ENCODE assay signal across 21 mouse cellular contexts in genomic region chr2:61539378-61539777, GRCm38 (mm10). TPM values are rescaled to one million over a fixed set of nuclear protein-coding genes. Genes with fewer than 3 reads are reported as not detected.
DNase-seq lines count a peak whose midpoint lies in the region; ATAC-seq lines count a peak whose summit lies in the region.
"Had no signal": no experiment of that assay in that cellular context is flagged by ENCODE, and none has a peak within 500 bp of the region (broad histone marks: within the 10 kb centered on the region; RNA-seq: fewer than 3 reads in every experiment).

No protein-coding gene starts in this region.

- H3K4me1 ChIP-seq in embryonic facial prominence, embryonic 14.5 days (ENCODE audit: control insufficient read depth, insufficient read depth, low read length): no peaks in the 10 kb centered on the region
- H3K4me1 ChIP-seq in embryonic facial prominence, embryonic 10.5 days: peaks cover 3% of the 10 kb centered on the region; the same call in 1 of the 2 replicates
- H3K4me1 ChIP-seq in midbrain, embryonic 10.5 days: peaks cover 6% of the 10 kb centered on the region; the same call in 1 of the 2 replicates
- H3K4me1 ChIP-seq in midbrain, embryonic 16.5 days (ENCODE audit: control insufficient read depth, insufficient read depth, low read length): no peaks in the 10 kb centered on the region
- no peaks in the 10 kb centered on the region; the same call in 1 of the 2 replicates for H3K4me1 ChIP-seq in forebrain, embryonic 16.5 days (replicated peaks; ENCODE audit: control insufficient read depth, insufficient read depth, low read length)
- H3K4me1 ChIP-seq in midbrain, embryonic 15.5 days: no peaks in the 10 kb centered on the region
- H3K4me1 ChIP-seq: heart, embryonic 10.5 days; limb, embryonic 15.5 days had no signal

- no peak overlapping the region for H3K4me3 ChIP-seq in embryonic facial prominence, embryonic 14.5 days (ENCODE audit: low read depth, low read length)
- H3K4me3 ChIP-seq in embryonic facial prominence, embryonic 10.5 days: no peak overlapping the region
- no peak overlapping the region for H3K4me3 ChIP-seq in midbrain, embryonic 10.5 days
- H3K4me3 ChIP-seq in midbrain, embryonic 16.5 days (ENCODE audit: low read depth, low read length): no peak overlapping the region
- no peak overlapping the region for H3K4me3 ChIP-seq in forebrain, embryonic 16.5 days (replicated peaks; ENCODE audit: low read length)
- H3K4me3 ChIP-seq in midbrain, embryonic 15.5 days: no peak overlapping the region
- H3K4me3 ChIP-seq: heart, embryonic 10.5 days; layer of hippocampus, adult 2 months; limb, embryonic 15.5 days had no signal

- WGBS in embryonic facial prominence, embryonic 14.5 days: 11% methylated on average over 2 of the region's 2 CpGs
- 27% methylated on average over 2 of the region's 2 CpGs for WGBS in embryonic facial prominence, embryonic 10.5 days
- 41% methylated on average over 2 of the region's 2 CpGs for WGBS in midbrain, embryonic 10.5 days
- WGBS in midbrain, embryonic 16.5 days: 5% methylated on average over 2 of the region's 2 CpGs
- 7% methylated on average over 2 of the region's 2 CpGs for WGBS in forebrain, embryonic 16.5 days
- 4% methylated on average over 2 of the region's 2 CpGs for WGBS in midbrain, embryonic 15.5 days

- intact Hi-C loops in left cerebral cortex, postnatal 25 days (cut with DNase I): no loop called here

- no peak for ATAC-seq in embryonic facial prominence, embryonic 14.5 days (ENCODE audit: low read depth)
- ATAC-seq in midbrain, embryonic 16.5 days: no peak
- peak; percentile 85 for ATAC-seq in forebrain, embryonic 16.5 days
- 0 out of 2 replicates have a peak, but pooled peaks have one; percentile 30 for ATAC-seq in midbrain, embryonic 15.5 days (replicated peaks)
- ATAC-seq: intestine, postnatal 0 days had no signal

- no peaks in the 10 kb centered on the region for H3K9me3 ChIP-seq in embryonic facial prominence, embryonic 14.5 days (ENCODE audit: control insufficient read depth, low read length)
- H3K9me3 ChIP-seq in embryonic facial prominence, embryonic 10.5 days: no peaks in the 10 kb centered on the region
- no peaks in the 10 kb centered on the region for H3K9me3 ChIP-seq in midbrain, embryonic 10.5 days (replicated peaks)
- H3K9me3 ChIP-seq in midbrain, embryonic 16.5 days (replicated peaks; ENCODE audit: control insufficient read depth, low read length, poor library complexity, severe bottlenecking): no peaks in the 10 kb centered on the region
- H3K9me3 ChIP-seq in forebrain, embryonic 16.5 days (ENCODE audit: control insufficient read depth, low read length): no peaks in the 10 kb centered on the region
- no peaks in the 10 kb centered on the region for H3K9me3 ChIP-seq in midbrain, embryonic 15.5 days
- H3K9me3 ChIP-seq: heart, embryonic 10.5 days; limb, embryonic 15.5 days had no signal

- no peak overlapping the region for H3K4me2 ChIP-seq in embryonic facial prominence, embryonic 14.5 days (ENCODE audit: low read depth, low read length)
- H3K4me2 ChIP-seq in midbrain, embryonic 16.5 days (ENCODE audit: low read length): no peak overlapping the region
- H3K4me2 ChIP-seq in forebrain, embryonic 16.5 days (ENCODE audit: low read length): no peak overlapping the region
- H3K4me2 ChIP-seq in midbrain, embryonic 15.5 days: no peak overlapping the region
- H3K4me2 ChIP-seq: limb, embryonic 15.5 days; lung, embryonic 14.5 days had no signal

- no peaks in the 10 kb centered on the region for H3K36me3 ChIP-seq in embryonic facial prominence, embryonic 14.5 days (ENCODE audit: control insufficient read depth, insufficient read depth, low read length)
- no peaks in the 10 kb centered on the region for H3K36me3 ChIP-seq in embryonic facial prominence, embryonic 10.5 days (replicated peaks)
- no peaks in the 10 kb centered on the region for H3K36me3 ChIP-seq in midbrain, embryonic 10.5 days
- no peaks in the 10 kb centered on the region for H3K36me3 ChIP-seq in midbrain, embryonic 16.5 days (ENCODE audit: control insufficient read depth, insufficient read depth, low read length)
- no peaks in the 10 kb centered on the region for H3K36me3 ChIP-seq in forebrain, embryonic 16.5 days (ENCODE audit: control insufficient read depth, insufficient read depth)
- no peaks in the 10 kb centered on the region for H3K36me3 ChIP-seq in midbrain, embryonic 15.5 days (replicated peaks)
- H3K36me3 ChIP-seq: heart, embryonic 10.5 days; limb, embryonic 15.5 days had no signal

- no peak overlapping the region for H3K9ac ChIP-seq in embryonic facial prominence, embryonic 14.5 days (ENCODE audit: low read depth, low read length)
- H3K9ac ChIP-seq in midbrain, embryonic 16.5 days (ENCODE audit: low read depth, low read length): no peak overlapping the region
- H3K9ac ChIP-seq in forebrain, embryonic 16.5 days (replicated peaks; ENCODE audit: low read depth, low read length): no peak overlapping the region
- no peak overlapping the region for H3K9ac ChIP-seq in midbrain, embryonic 15.5 days
- H3K9ac ChIP-seq: limb, embryonic 15.5 days; liver, embryonic 14.5 days; lung, embryonic 14.5 days had no signal

- peak; percentile 39 for DNase-seq in embryonic facial prominence, embryonic 14.5 days (ENCODE audit: low spot score)
- DNase-seq in embryonic facial prominence, embryonic 10.5 days (ENCODE audit: low spot score): no peak
- no peak for DNase-seq in midbrain, embryonic 10.5 days (ENCODE audit: low spot score)
- no peak for DNase-seq in spleen, adult 18-20 months
- no peak for DNase-seq in left cerebral cortex, postnatal 25 days (ENCODE audit: low spot score in 2 of 2)
- DNase-seq: adrenal gland, postnatal 25 days; cerebellum, adult 11-12 months; cerebellum, postnatal 10 days; heart, postnatal 4 days; kidney, postnatal 25 days; lung, embryonic 14.5 days; thymus, adult 18-20 months; thymus, postnatal 36 days had no signal

- H3K27ac ChIP-seq in embryonic facial prominence, embryonic 14.5 days (replicated peaks; ENCODE audit: low read depth, low read length): no peak overlapping the region
- no peak overlapping the region for H3K27ac ChIP-seq in embryonic facial prominence, embryonic 10.5 days (replicated peaks)
- peak overlapping the region; percentile 61; the same call in 1 of the 2 replicates for H3K27ac ChIP-seq in midbrain, embryonic 10.5 days (replicated peaks)
- no peak overlapping the region for H3K27ac ChIP-seq in midbrain, embryonic 16.5 days (ENCODE audit: low read length)
- peak overlapping the region; percentile 60; the same call in 1 of the 2 replicates for H3K27ac ChIP-seq in forebrain, embryonic 16.5 days (ENCODE audit: low read length)
- H3K27ac ChIP-seq in midbrain, embryonic 15.5 days: no peak overlapping the region
- H3K27ac ChIP-seq: heart, embryonic 10.5 days; layer of hippocampus, adult 2 months; limb, embryonic 15.5 days; liver, embryonic 14.5 days had no signal

- no peaks in the 10 kb centered on the region for H3K27me3 ChIP-seq in embryonic facial prominence, embryonic 14.5 days (replicated peaks; ENCODE audit: control insufficient read depth, insufficient read depth, low read length)
- H3K27me3 ChIP-seq in embryonic facial prominence, embryonic 10.5 days (replicated peaks; ENCODE audit: low read depth, poor library complexity, severe bottlenecking): no peaks in the 10 kb centered on the region
- no peaks in the 10 kb centered on the region for H3K27me3 ChIP-seq in midbrain, embryonic 10.5 days (ENCODE audit: low read depth, poor library complexity, severe bottlenecking)
- no peaks in the 10 kb centered on the region for H3K27me3 ChIP-seq in midbrain, embryonic 16.5 days (ENCODE audit: control insufficient read depth, insufficient read depth, low read depth, low read length)
- H3K27me3 ChIP-seq in forebrain, embryonic 16.5 days (replicated peaks; ENCODE audit: control insufficient read depth, insufficient read depth, low read length): no peaks in the 10 kb centered on the region
- H3K27me3 ChIP-seq in midbrain, embryonic 15.5 days (replicated peaks): no peaks in the 10 kb centered on the region
- H3K27me3 ChIP-seq: limb, embryonic 15.5 days had no signal

RNA-seq across cellular contexts. Expression of gene Tank, which starts 39.0 kb away (rescaled TPM):
- 35.1 and 37.3 TPM in 2 replicates for polyA plus RNA-seq in embryonic facial prominence, embryonic 14.5 days (2014; fragmentation: Nextera tagmentation; extraction: Ambion mirVana)
- 23.4 and 25.7 TPM in 2 replicates for polyA plus RNA-seq in embryonic facial prominence, embryonic 10.5 days (2016; fragmentation: Nextera tagmentation; extraction: Ambion mirVana)
- 24.2 and 27.1 TPM in 2 replicates for polyA plus RNA-seq in midbrain, embryonic 10.5 days (2016; fragmentation: Nextera tagmentation; extraction: Ambion mirVana)
- 30.5 and 34.8 TPM in 2 replicates for polyA plus RNA-seq in midbrain, embryonic 16.5 days (2015; fragmentation: Nextera tagmentation; extraction: Ambion mirVana)
- polyA plus RNA-seq in forebrain, embryonic 16.5 days (2015; fragmentation: Nextera tagmentation; extraction: Ambion mirVana): 30.0 and 33.6 TPM in 2 replicates
- 25.9 and 28.4 TPM in 2 replicates for polyA plus RNA-seq in midbrain, embryonic 15.5 days (2015; fragmentation: Nextera tagmentation; extraction: Ambion mirVana)
- total RNA-seq in left cerebral cortex, postnatal 25 days (2021): 10 to 100 TPM; 31.7 to 33.5 TPM

Comparison
In these comparisons a context has a peak if more than half of its experiments do, and no peak if none do; other contexts are left out.
1. ATAC-seq: peak in forebrain, embryonic 16.5 days (single experiment) and midbrain, embryonic 15.5 days (single experiment); none in embryonic facial prominence, embryonic 14.5 days (single experiment) and midbrain, embryonic 16.5 days (single experiment).
2. H3K27ac ChIP-seq: peak in midbrain, embryonic 10.5 days (single experiment) and forebrain, embryonic 16.5 days (single experiment); none in embryonic facial prominence, embryonic 14.5 days (single experiment), embryonic facial prominence, embryonic 10.5 days (single experiment), midbrain, embryonic 16.5 days (single experiment) and midbrain, embryonic 15.5 days (single experiment).